Mouse (Mus musculus): ENCODE results near the gene Myom3. TPM values are rescaled to one million over a fixed set of nuclear protein-coding genes. Genes with fewer than 3 reads are reported as not detected.

The Myom3 gene
- total and polyA plus RNA-seq, 3 experiments: not detected

DNA sequence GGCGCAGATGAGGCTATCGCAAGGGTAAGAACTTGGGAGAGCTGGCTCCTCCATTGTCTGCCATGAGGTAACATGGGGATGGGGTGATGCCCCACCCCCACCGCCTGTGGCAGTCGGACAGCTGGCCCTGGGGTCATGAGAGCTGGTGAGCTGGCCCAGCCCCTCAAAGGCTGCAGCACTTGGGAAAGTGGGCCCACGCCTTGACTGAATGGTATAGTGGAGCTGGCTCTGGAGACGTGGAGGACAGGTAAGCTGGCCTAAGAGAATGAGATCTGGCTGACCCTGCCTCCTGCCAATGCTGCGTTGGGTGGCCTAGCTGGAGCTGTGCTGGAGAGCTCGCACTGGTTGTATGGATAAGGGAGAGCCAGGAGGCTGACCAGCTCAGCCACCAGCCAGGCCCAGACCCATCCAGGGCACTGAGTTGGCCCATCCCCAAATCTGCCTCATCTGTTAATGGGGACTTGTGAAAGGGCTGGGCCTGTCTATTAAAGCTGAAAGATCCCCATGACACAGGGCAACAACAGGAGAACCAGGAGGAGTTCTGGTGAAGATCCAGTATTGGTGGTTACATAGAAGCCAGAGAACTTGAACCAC lies 74.7 kb downstream of the Myom3 start:
- Histone ChIP-seq H3K4me1 (ENCODE audit: control insufficient read depth in 1 of 2, insufficient read depth in 2 of 2, low read length in 2 of 2) (no peaks in the 10 kb centered on the region), H3K27me3 (ENCODE audit: control insufficient read depth in 1 of 2, insufficient read depth in 2 of 2, low read length in 2 of 2) (peaks cover 1 to 2% of the 10 kb centered on the region in 2 experiments; a peak in 1 of 4 replicates), H3K79me2 (ENCODE audit: control insufficient read depth, insufficient read depth, low read length, poor library complexity) (no peaks in the 10 kb centered on the region), H3K27ac (ENCODE audit: control insufficient read depth, low read depth, low read length) (no peak overlapping the region), H3K9ac (ENCODE audit: control insufficient read depth, low read depth, low read length, poor library complexity, severe bottlenecking) (no peak overlapping the region), H3K36me3 (ENCODE audit: control insufficient read depth in 1 of 2, insufficient read depth in 2 of 2, low read length in 2 of 2) (no peaks in the 10 kb centered on the region), H3K4me3 (ENCODE audit: control insufficient read depth in 1 of 2, insufficient read depth in 1 of 2, low read depth in 2 of 2, low read length in 2 of 2) (no peak overlapping the region), H3K9me3 (replicated peaks; ENCODE audit: insufficient read depth, low read length) (no peaks in the 10 kb centered on the region)
- DNase-seq (ENCODE audit: low read depth, low spot score): no peak
- no peak for TF ChIP-seq MXI1 (IDR thresholded peaks at IDR 0.05; ENCODE audit: low read depth, low read length)
- no peak for TF ChIP-seq RAD21 (IDR thresholded peaks at IDR 0.05; ENCODE audit: low read depth, low read length)
- no peak for TF ChIP-seq POLR2A (IDR thresholded peaks at IDR 0.05; ENCODE audit: control insufficient read depth in 1 of 2, insufficient read depth in 1 of 2, low read depth in 1 of 2, low read length in 2 of 2, poor library complexity in 1 of 2)
- TF ChIP-seq USF1 (IDR thresholded peaks at IDR 0.05; ENCODE audit: low read depth, low read length): no peak
- no peak for TF ChIP-seq CHD1 (IDR thresholded peaks at IDR 0.05; ENCODE audit: low read depth, low read length)
- TF ChIP-seq SIN3A (IDR thresholded peaks at IDR 0.05; ENCODE audit: low read length): no peak
- no peak for TF ChIP-seq ETS1 (IDR thresholded peaks at IDR 0.05; ENCODE audit: low read depth, low read length)

DNA sequence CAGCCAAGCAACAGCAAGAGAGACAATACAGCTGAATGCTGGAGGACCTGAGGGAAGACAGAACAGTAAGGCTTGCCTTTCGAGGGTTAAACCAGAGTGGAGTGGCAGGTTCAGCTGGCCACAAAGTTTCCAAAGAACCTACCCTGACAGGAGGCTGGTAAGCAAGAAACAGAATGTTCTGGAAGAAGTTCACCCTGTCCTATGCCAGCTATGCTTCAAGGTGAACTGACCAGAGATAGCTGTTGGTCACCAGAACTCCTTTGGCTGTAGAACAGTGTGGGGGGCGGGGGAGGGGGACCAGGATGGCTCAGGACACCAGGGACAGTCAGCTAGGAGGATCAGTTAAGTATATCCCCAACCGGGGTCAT lies 79.4 kb downstream of the Myom3 start:
- no peak overlapping the region for H3K4me3 ChIP-seq (ENCODE audit: control insufficient read depth in 1 of 2, insufficient read depth in 1 of 2, low read depth in 2 of 2, low read length in 2 of 2)
- H3K27ac ChIP-seq (ENCODE audit: control insufficient read depth, low read depth, low read length): no peak overlapping the region
- DNase-seq (ENCODE audit: low read depth, low spot score): no peak
- H3K9ac ChIP-seq (ENCODE audit: control insufficient read depth, low read depth, low read length, poor library complexity, severe bottlenecking): no peak overlapping the region
- TF ChIP-seq UBTF (IDR thresholded peaks at IDR 0.05; ENCODE audit: borderline replicate concordance, insufficient read depth, low read depth, low read length) (no peak), SIN3A (IDR thresholded peaks at IDR 0.05; ENCODE audit: low read length) (no peak), HCFC1 (IDR thresholded peaks at IDR 0.05; ENCODE audit: low read depth, low read length) (no peak), USF2 (IDR thresholded peaks at IDR 0.05; ENCODE audit: borderline replicate concordance in 1 of 2, insufficient read depth in 1 of 2, low read depth in 1 of 2, low read length in 2 of 2) (no peak), NRF1 (IDR thresholded peaks at IDR 0.05; ENCODE audit: insufficient read depth, low read depth, low read length, poor library complexity, severe bottlenecking) (no peak), E2F4 (IDR thresholded peaks at IDR 0.05; ENCODE audit: borderline replicate concordance, low read depth, low read length) (no peak), MYB (IDR thresholded peaks at IDR 0.05; ENCODE audit: low read depth, low read length) (no peak), POLR2A (IDR thresholded peaks at IDR 0.05; ENCODE audit: control insufficient read depth in 1 of 2, insufficient read depth in 1 of 2, low read depth in 1 of 2, low read length in 2 of 2, poor library complexity in 1 of 2) (no peak), POLR2AphosphoS2 (IDR thresholded peaks at IDR 0.05; ENCODE audit: low read length) (no peak), ETS1 (IDR thresholded peaks at IDR 0.05; ENCODE audit: low read depth, low read length) (no peak), TBP (IDR thresholded peaks at IDR 0.05; ENCODE audit: low read depth, low read length) (no peak), RAD21 (IDR thresholded peaks at IDR 0.05; ENCODE audit: low read depth, low read length) (no peak), NELFE (IDR thresholded peaks at IDR 0.05; ENCODE audit: low read depth, low read length) (no peak), CTCF (IDR thresholded peaks at IDR 0.05 in 2 of 3, conservative IDR thresholded peaks at IDR 0.05 in 1 of 3; ENCODE audit: control insufficient read depth in 1 of 3, insufficient read depth in 1 of 3, low read depth in 2 of 3, low read length in 3 of 3, poor library complexity in 1 of 3, severe bottlenecking in 1 of 3) (no peak), MEF2A (IDR thresholded peaks at IDR 0.05; ENCODE audit: extremely low read depth, insufficient replicate concordance, low read depth, low read length, poor library complexity, severe bottlenecking) (no peak), MAFK (IDR thresholded peaks at IDR 0.05; ENCODE audit: borderline replicate concordance, low read depth, low read length) (no peak), TAL1 (IDR thresholded peaks at IDR 0.05; ENCODE audit: low read length) (no peak), SMC3 (IDR thresholded peaks at IDR 0.05; ENCODE audit: low read depth, low read length) (no peak)
- peaks cover 0 to 1% of the 10 kb centered on the region in 2 experiments; a peak in 1 of 4 replicates for H3K27me3 ChIP-seq (ENCODE audit: control insufficient read depth in 1 of 2, insufficient read depth in 2 of 2, low read length in 2 of 2)
- no peaks in the 10 kb centered on the region for H3K79me2 ChIP-seq (ENCODE audit: control insufficient read depth, insufficient read depth, low read length, poor library complexity)
- H3K9me3 ChIP-seq (replicated peaks; ENCODE audit: insufficient read depth, low read length): no peaks in the 10 kb centered on the region
- no peaks in the 10 kb centered on the region for H3K36me3 ChIP-seq (ENCODE audit: control insufficient read depth in 1 of 2, insufficient read depth in 2 of 2, low read length in 2 of 2)
- no peaks in the 10 kb centered on the region for H3K4me1 ChIP-seq (ENCODE audit: control insufficient read depth in 1 of 2, insufficient read depth in 2 of 2, low read length in 2 of 2)
